Mouse (Mus musculus) limb, embryonic 15.5 days (tissue): ENCODE data around the gene Sult6b1. TPM values are rescaled to one million over a fixed set of nuclear protein-coding genes. Genes with fewer than 3 reads are reported as not detected.

Source experiments
- ATAC-seq: fragments of 200-750 bp; cut with Nextera tagmentation; 2 replicates; pipeline ENCODE4 v1.8.0; 2017; ENCODE audit warnings: low read depth, moderate TSS enrichment; ENCODE audit not compliant: insufficient number of reproducible peaks, low FRiP score, low TSS enrichment
- H3K27ac ChIP-seq: fragments of 300-500 bp; sonication (generic); 2 replicates; pipeline ENCODE4 v1.5.1; 2015; ENCODE audit warnings: moderate library complexity, mild to moderate bottlenecking, inconsistent platforms
- H3K27me3 ChIP-seq: fragments of 300-500 bp; sonication (generic); 2 replicates; pipeline ENCODE4 v1.6.1; 2015; ENCODE audit warnings: inconsistent platforms
- H3K36me3 ChIP-seq: fragments of 300-500 bp; sonication (generic); 2 replicates; pipeline ENCODE4 v1.6.1; 2015; ENCODE audit warnings: inconsistent platforms
- H3K4me1 ChIP-seq: fragments of 300-500 bp; sonication (generic); 2 replicates; pipeline ENCODE4 v1.6.1; 2015; ENCODE audit warnings: inconsistent platforms
- H3K4me2 ChIP-seq: fragments of 300-500 bp; sonication (generic); 2 replicates; pipeline ENCODE4 v1.6.1; 2015; ENCODE audit warnings: mild to moderate bottlenecking, inconsistent platforms
- H3K4me3 ChIP-seq: fragments of 300-500 bp; sonication (generic); 2 replicates; pipeline ENCODE4 v1.5.1; 2015; ENCODE audit warnings: mild to moderate bottlenecking, inconsistent platforms
- H3K9ac ChIP-seq: fragments of 300-500 bp; sonication (generic); 2 replicates; pipeline ENCODE4 v1.6.1; 2015; ENCODE audit warnings: inconsistent platforms
- H3K9me3 ChIP-seq: fragments of 300-500 bp; sonication (generic); 2 replicates; pipeline ENCODE4 v1.6.1; 2016; ENCODE audit warnings: inconsistent platforms
- WGBS: fragments of 180-500 bp; shearing (Covaris S2); methylation state at CpG from one replicate; pipeline ENCODE4 v1.1.7; 2015; 5-methylcytosine and 5-hydroxymethylcytosine counted together
- polyA plus RNA-seq: library from polyadenylated mRNA; unstranded; fragments of >200 nt; fragmentation: Nextera tagmentation; extraction: Ambion mirVana; gene quantifications from 2 replicates; pipeline ENCODE4 v1.2.1, GENCODE M21; 2015

The Sult6b1 gene
- polyA plus RNA-seq, 1 experiment from 2014 or later = not detected

GRCm38 (mm10) chr17:78882401-78883112 is 24.2 kb downstream of the Sult6b1 start, which contains the start of gene Eif2ak2:
Gene Eif2ak2 (minus strand): TSS chr17:78882573.
- Histone ChIP-seq H3K9ac (peak within 1 kb of the TSS; percentile 62), H3K27me3 (no peaks in the 10 kb centered on the region), H3K4me3 (peak within 1 kb of the TSS; percentile 61), H3K4me1 (peaks cover 15% of the 10 kb centered on the region), H3K4me2 (peak within 1 kb of the TSS; percentile 60), H3K27ac (peak within 1 kb of the TSS; percentile 82), H3K36me3 (peaks cover 16% of the 10 kb centered on the region), H3K9me3 (no peaks in the 10 kb centered on the region)
- WGBS = 1% methylated on average over 28 of the region's 28 CpGs
- peak; percentile 87 for ATAC-seq

GRCm38 (mm10) chr17:78881878-78882304 is 24.9 kb downstream of the Sult6b1 start:
- WGBS = 13% methylated on average over 5 of the region's 7 CpGs
- Histone ChIP-seq H3K27me3 (no peaks in the 10 kb centered on the region), H3K36me3 (peaks cover 21% of the 10 kb centered on the region), H3K9ac (peak overlapping the region; percentile 62), H3K4me2 (peak overlapping the region; percentile 60), H3K9me3 (no peaks in the 10 kb centered on the region), H3K4me3 (peak overlapping the region; percentile 61), H3K4me1 (peaks cover 15% of the 10 kb centered on the region), H3K27ac (peak overlapping the region; percentile 82; the same call in 1 of the 2 replicates)
- ATAC-seq = 0 out of 2 replicates have a peak, but pooled peaks have one; percentile 26

- no peaks in the 10 kb centered on the region for H3K9me3 ChIP-seq
- H3K4me2 ChIP-seq = no peak overlapping the region
- H3K4me3 ChIP-seq = no peak overlapping the region
- no peaks in the 10 kb centered on the region for H3K4me1 ChIP-seq
- no peaks in the 10 kb centered on the region for H3K27me3 ChIP-seq
- no peak for ATAC-seq
- H3K36me3 ChIP-seq = peaks cover 52% of the 10 kb centered on the region
- H3K9ac ChIP-seq = no peak overlapping the region
- H3K27ac ChIP-seq = no peak overlapping the region
- WGBS = 94% methylated on average over 6 of the region's 6 CpGs
These were observed 32.9 kb downstream of the Sult6b1 start for GRCm38 (mm10) chr17:78873886-78874285.

- 85% methylated on average over 10 of the region's 10 CpGs for WGBS
- Histone ChIP-seq H3K9me3 (no peaks in the 10 kb centered on the region), H3K9ac (no peak overlapping the region), H3K4me3 (no peak overlapping the region), H3K27ac (no peak overlapping the region), H3K36me3 (peaks cover 40% of the 10 kb centered on the region), H3K27me3 (no peaks in the 10 kb centered on the region), H3K4me2 (no peak overlapping the region), H3K4me1 (no peaks in the 10 kb centered on the region)
- ATAC-seq = no peak
These were observed 50.5 kb downstream of the Sult6b1 start for GRCm38 (mm10) chr17:78856243-78856642.

- Histone ChIP-seq H3K4me3 (no peak overlapping the region), H3K9ac (no peak overlapping the region), H3K27me3 (no peaks in the 10 kb centered on the region), H3K4me1 (no peaks in the 10 kb centered on the region), H3K4me2 (no peak overlapping the region), H3K27ac (no peak overlapping the region), H3K36me3 (peaks cover 65% of the 10 kb centered on the region), H3K9me3 (no peaks in the 10 kb centered on the region)
- WGBS = 87% methylated on average over 7 of the region's 7 CpGs
- ATAC-seq = no peak
These were observed 64.4 kb downstream of the Sult6b1 start for GRCm38 (mm10) chr17:78842271-78842928.

- Histone ChIP-seq H3K9me3 (no peaks in the 10 kb centered on the region), H3K27me3 (no peaks in the 10 kb centered on the region), H3K4me3 (peak overlapping the region; percentile 87), H3K36me3 (peaks cover 17% of the 10 kb centered on the region), H3K4me2 (peak overlapping the region; percentile 86), H3K4me1 (peaks cover 8% of the 10 kb centered on the region; the same call in 1 of the 2 replicates), H3K9ac (peak overlapping the region; percentile 55), H3K27ac (peak overlapping the region; percentile 86)
- ATAC-seq = no peak
- 14% methylated on average over 2 of the region's 2 CpGs for WGBS
These were observed 70.7 kb downstream of the Sult6b1 start for GRCm38 (mm10) chr17:78836056-78836455.

- H3K4me3 ChIP-seq = peak within 1 kb of the TSS; percentile 87
- H3K27ac ChIP-seq = peak within 1 kb of the TSS; percentile 86
- H3K4me1 ChIP-seq = peaks cover 8% of the 10 kb centered on the region; the same call in 1 of the 2 replicates
- peak within 1 kb of the TSS; percentile 76 for H3K9ac ChIP-seq
- ATAC-seq = peak; percentile 97
- WGBS = under 1% methylated on average over 81 of the region's 81 CpGs
- H3K36me3 ChIP-seq = peaks cover 22% of the 10 kb centered on the region
- H3K9me3 ChIP-seq = no peaks in the 10 kb centered on the region
- H3K27me3 ChIP-seq = no peaks in the 10 kb centered on the region
- H3K4me2 ChIP-seq = peak within 1 kb of the TSS; percentile 86
These were observed 71.6 kb downstream of the Sult6b1 start, which contains the start of the genes Heatr5b and Gpatch11 for GRCm38 (mm10) chr17:78834856-78835835. Gene Heatr5b (minus strand): TSS chr17:78835364. Gene Gpatch11 (plus strand): TSS chr17:78835567.

Other genes with a start within 250 kb of the Sult6b1 start
- gene Strn, start 169.8 kb downstream of the Sult6b1 start, polyA plus RNA-seq = 5.0 and 5.4 TPM in 2 replicates
- 10.1 and 12.0 TPM in 2 replicates for gene Heatr5b, start 71.6 kb downstream of the Sult6b1 start, polyA plus RNA-seq
- gene Gpatch11, start 71.4 kb downstream of the Sult6b1 start, polyA plus RNA-seq = 45.1 and 48.6 TPM in 2 replicates
- 10.1 and 13.2 TPM in 2 replicates for gene Eif2ak2, start 24.4 kb downstream of the Sult6b1 start, polyA plus RNA-seq
- gene Cebpzos, start 9.5 kb upstream of the Sult6b1 start, polyA plus RNA-seq = 91.2 and 101 TPM in 2 replicates
- 40.6 and 61.9 TPM in 2 replicates for gene Cebpz, start 30.1 kb upstream of the Sult6b1 start, polyA plus RNA-seq
- gene Ndufaf7, start 30.1 kb upstream of the Sult6b1 start, polyA plus RNA-seq = 50.5 and 52.4 TPM in 2 replicates
- 33.4 and 35.9 TPM in 2 replicates for gene Prkd3, start 113.8 kb upstream of the Sult6b1 start, polyA plus RNA-seq
- gene Qpct, start 144.9 kb upstream of the Sult6b1 start, polyA plus RNA-seq = 14.6 and 15.6 TPM in 2 replicates